Mouse (Mus musculus) 3T3-L1 (cell line): ENCODE data around the gene Serac1.
A peak's percentile ranks its signal among the peaks of the same experiment; 100 is the strongest.
"Not testable (repeated sequence)": the region's sequence is repeated elsewhere in the genome, so short reads cannot be mapped to it uniquely, and the experiment has no call there.

ENCODE experiments used
- DNase-seq: peaks from one replicate; pipeline ENCODE4 v3.0.0-alpha.2; 2015; ENCODE audit warnings: low read depth, low spot score

The Serac1 gene

GRCm38 (mm10) chr17:6066021-6066420 lies 13.5 kb downstream of the Serac1 start:
- peak; percentile 56 for DNase-seq

GRCm38 (mm10) chr17:6063532-6063931 lies 16.0 kb downstream of the Serac1 start:
- no peak for DNase-seq

- no peak for DNase-seq
These were observed 16.7 kb downstream of the Serac1 start for GRCm38 (mm10) chr17:6062793-6063192.

GRCm38 (mm10) chr17:6054934-6055355 lies 24.6 kb downstream of the Serac1 start:
- peak; percentile 86 for DNase-seq

GRCm38 (mm10) chr17:6052801-6053200 lies 26.7 kb downstream of the Serac1 start:
- no peak for DNase-seq

- no peak for DNase-seq
These were observed 42.0 kb downstream of the Serac1 start for GRCm38 (mm10) chr17:6037507-6037906.

- no peak for DNase-seq
These were observed 42.7 kb downstream of the Serac1 start for GRCm38 (mm10) chr17:6036872-6037271.

- no peak for DNase-seq
These were observed 43.1 kb downstream of the Serac1 start for GRCm38 (mm10) chr17:6036458-6036857.

- DNase-seq, result no peak
These were observed 43.9 kb downstream of the Serac1 start for GRCm38 (mm10) chr17:6035661-6036060.

GRCm38 (mm10) chr17:6025831-6026230 lies 53.7 kb downstream of the Serac1 start:
- DNase-seq, result no peak

- not testable (repeated sequence) for DNase-seq
These were observed 58.2 kb downstream of the Serac1 start for GRCm38 (mm10) chr17:6021374-6021789.

- no peak for DNase-seq
These were observed 58.9 kb downstream of the Serac1 start for GRCm38 (mm10) chr17:6020636-6021035.

GRCm38 (mm10) chr17:6019776-6020175 lies 59.8 kb downstream of the Serac1 start:
- DNase-seq, result peak; percentile 76

GRCm38 (mm10) chr17:6018348-6018747 lies 61.2 kb downstream of the Serac1 start:
- DNase-seq, result no peak

- DNase-seq, result no peak
These were observed 62.3 kb downstream of the Serac1 start for GRCm38 (mm10) chr17:6017268-6017667.

GRCm38 (mm10) chr17:6016213-6016780 lies 63.2 kb downstream of the Serac1 start:
- peak; percentile 74 for DNase-seq

- DNase-seq, result no peak
These were observed 64.6 kb downstream of the Serac1 start for GRCm38 (mm10) chr17:6014985-6015384.

- no peak for DNase-seq
These were observed 66.5 kb downstream of the Serac1 start for GRCm38 (mm10) chr17:6013079-6013478.

- DNase-seq, result no peak
These were observed 69.9 kb downstream of the Serac1 start for GRCm38 (mm10) chr17:6009606-6010005.

GRCm38 (mm10) chr17:6008590-6008989 lies 71.0 kb downstream of the Serac1 start:
- no peak for DNase-seq

- peak; percentile 85 for DNase-seq
These were observed 71.6 kb downstream of the Serac1 start for GRCm38 (mm10) chr17:6007902-6008301.

- DNase-seq, result peak; percentile 53
These were observed 72.3 kb downstream of the Serac1 start for GRCm38 (mm10) chr17:6007101-6007780.
